Mouse (Mus musculus) lung, postnatal 0 days (tissue): ENCODE results near the gene Evl.

Source experiments
- CTCF ChIP-seq: IDR thresholded peaks from 2 replicates; pipeline ENCODE4 v1.5.1; 2016; ENCODE audit warnings: antibody characterized with exemption, mild to moderate bottlenecking
- EP300 ChIP-seq: IDR thresholded peaks from 2 replicates; pipeline ENCODE4 v1.6.1; 2016; ENCODE audit warnings: antibody characterized with exemption, mild to moderate bottlenecking, control low read depth

DNA sequence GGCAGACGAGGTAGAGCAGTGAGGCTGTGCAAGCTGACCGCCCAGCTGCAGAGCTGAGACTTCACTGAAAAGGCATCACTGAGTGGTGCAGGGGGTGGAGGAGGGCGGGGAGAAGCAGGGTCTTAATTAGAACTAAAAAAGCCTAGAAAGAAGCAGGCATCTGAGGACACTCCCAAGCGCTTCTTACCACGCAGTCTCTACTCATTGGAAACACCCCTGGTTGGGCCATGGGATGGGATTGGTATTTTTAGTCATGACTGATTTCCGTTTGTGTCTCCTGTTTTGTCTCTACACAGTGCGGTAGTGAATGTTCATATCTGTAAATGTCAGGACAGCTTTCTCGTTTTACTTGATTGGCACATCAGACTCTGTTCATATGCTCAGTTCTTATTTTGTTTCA is 46.8 kb downstream of the Evl start:
- TF ChIP-seq CTCF (no peak), EP300 (no peak)
